Mouse (Mus musculus) heart, postnatal 10 days (tissue): Measurements from ENCODE around the gene Chst12. TPM values are rescaled to one million over a fixed set of nuclear protein-coding genes. Genes with fewer than 3 reads are reported as not detected.

Source experiments
- DNase-seq, 2 experiments: peaks; one replicate each; pipeline ENCODE4 v3.0.0; 2021
- intact Hi-C: fragments of 180-260 bp; cut with DNase I; formaldehyde crosslinking; loops from one replicate; pipeline ENCODE4 v1.15.1; 2025
- total RNA-seq, 2 experiments: library from RNA; stranded (reverse); gene quantifications; 2 replicates each; pipeline ENCODE4 v1.2.3; 2021

Gene Chst12
- total RNA-seq, 2 experiments from 2014 or later: 7.5 to 8.2 TPM

- intact Hi-C loops: no loop called here
- no peak for DNase-seq
Observed at GRCm38 (mm10) chr5:140569032-140569595, 63.8 kb downstream of the Chst12 start.

GRCm38 (mm10) chr5:140570223-140570870 lies 65.0 kb downstream of the Chst12 start:
- no peak for DNase-seq
- intact Hi-C loops: no loop called here

GRCm38 (mm10) chr5:140571201-140571600 lies 65.9 kb downstream of the Chst12 start:
- intact Hi-C loops: no loop called here
- no peak for DNase-seq

GRCm38 (mm10) chr5:140571673-140572072 lies 66.3 kb downstream of the Chst12 start:
- intact Hi-C loops: no loop called here
- DNase-seq: peak; percentile 90 to 91

GRCm38 (mm10) chr5:140572611-140573010 lies 67.3 kb downstream of the Chst12 start:
- peak; percentile 67 to 69 for DNase-seq
- intact Hi-C loops: no loop called here

Other genes with a start within 250 kb of the Chst12 start
- 10 to 100 TPM; 16.5 to 21.2 TPM for gene Mad1l1, start 184.0 kb upstream of the Chst12 start, total RNA-seq
- 10 to 100 TPM; 11.1 to 11.8 TPM for gene Nudt1, start 183.9 kb upstream of the Chst12 start, total RNA-seq
- gene Mrm2, start 173.7 kb upstream of the Chst12 start, total RNA-seq: 10 to 100 TPM in 1 of 2 experiments, 1 to 10 TPM in 1; 8.4 to 11.6 TPM
- gene Snx8, start 116.3 kb upstream of the Chst12 start, total RNA-seq: 10 to 100 TPM; 17.0 to 18.2 TPM
- gene Eif3b, start 86.2 kb upstream of the Chst12 start, total RNA-seq: 100 to 1,000 TPM; 101 to 105 TPM
- gene Gm4869, start 59.9 kb upstream of the Chst12 start, total RNA-seq: not detected
- not detected for gene Grifin, start 59.5 kb downstream of the Chst12 start, total RNA-seq
- gene Lfng, start 101.8 kb downstream of the Chst12 start, total RNA-seq: 10 to 100 TPM; 14.1 to 15.7 TPM
- 10 to 100 TPM; 58.4 to 61.4 TPM for gene Ttyh3, start 143.5 kb downstream of the Chst12 start, total RNA-seq
- gene Iqce, start 196.8 kb downstream of the Chst12 start, total RNA-seq: 10 to 100 TPM; 10.5 to 10.9 TPM
- 10 to 100 TPM in 1 of 2 experiments, 1 to 10 TPM in 1; 9.6 to 10.8 TPM for gene Brat1, start 199.5 kb downstream of the Chst12 start, total RNA-seq
- under 1 TPM; 0.74 to 0.84 TPM for gene Amz1, start 218.6 kb downstream of the Chst12 start, total RNA-seq